Mouse (Mus musculus) hematopoietic stem cell, adult 5-6 weeks (primary cell): Measurements from ENCODE around the gene Ifnl2. TPM values are rescaled to one million over a fixed set of nuclear protein-coding genes. Genes with fewer than 3 reads are reported as not detected.
"Not testable (repeated sequence)": the region's sequence is repeated elsewhere in the genome, so short reads cannot be mapped to it uniquely, and the experiment has no call there.

Experiments
- ATAC-seq, 2 experiments: fragments of 125-278 bp in 1 of 2; replicated peaks in 1 of 2; 2 replicates each; pipeline ENCODE4 v1.8.0; 2016 to 2017; ENCODE audit warnings: inconsistent platforms in 2 of 2, mild to moderate bottlenecking in 2 of 2, moderate number of reproducible peaks in 2 of 2, low read depth in 1 of 2, moderate TSS enrichment in 1 of 2; ENCODE audit not compliant: low FRiP score in 2 of 2, poor library complexity in 2 of 2, severe bottlenecking in 2 of 2, insufficient read depth in 1 of 2, low TSS enrichment in 1 of 2
- total RNA-seq: library from RNA; stranded (forward); fragments of 172-1452, 232-1000 nt; gene quantifications from 2 replicates; pipeline ENCODE4 v1.2.3, GENCODE M21; 2017

Ifnl2 gene
- total RNA-seq, 1 experiment from 2014 or later: not detected

- no peak for ATAC-seq
These were observed 1.2 kb upstream of the Ifnl2 start for GRCm38 (mm10) chr7:28511441-28511840.

- ATAC-seq: not testable (repeated sequence)
These were observed 1.1 kb downstream of the Ifnl2 start for GRCm38 (mm10) chr7:28509121-28509520.

DNA sequence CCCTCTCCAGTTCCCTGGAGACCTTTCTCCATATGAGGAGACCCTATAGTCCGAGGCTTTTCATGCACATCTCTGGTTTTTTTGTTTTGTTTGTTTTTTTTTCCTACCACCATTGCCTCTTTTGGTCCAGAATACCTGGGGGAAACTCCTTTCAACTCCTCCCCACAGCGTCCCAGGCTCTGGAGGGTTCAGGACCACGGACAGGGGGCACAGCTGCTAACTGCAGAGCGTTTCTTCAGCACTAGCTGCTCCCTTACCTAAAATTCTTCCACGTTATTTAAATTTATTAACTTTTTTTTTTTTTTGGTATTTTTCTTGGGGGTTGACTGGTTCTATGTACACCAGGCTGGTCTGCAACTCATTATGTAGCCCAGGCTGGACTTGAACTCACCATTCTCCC, 4.7 kb downstream of the Ifnl2 start:
- ATAC-seq: no peak

DNA sequence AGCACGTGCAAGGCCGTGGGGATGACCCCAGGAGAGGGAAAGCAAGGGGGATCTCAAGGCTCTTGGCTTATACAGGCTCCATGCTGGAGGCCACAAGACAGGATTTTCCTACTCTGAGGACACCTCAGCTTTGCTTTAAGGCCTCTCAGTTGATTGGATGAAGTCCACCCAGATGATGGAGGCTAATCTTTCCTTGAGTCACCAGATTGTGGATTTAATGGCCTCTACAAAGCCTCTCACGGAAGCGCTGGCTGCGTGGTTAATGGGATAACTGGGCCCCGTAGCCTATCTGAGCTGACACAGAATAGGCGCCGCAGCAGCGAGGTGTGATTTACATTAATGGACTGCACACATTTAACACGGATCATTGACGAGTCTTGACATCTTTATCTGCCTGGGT, 14.8 kb downstream of the Ifnl2 start:
- no peak for ATAC-seq

GRCm38 (mm10) chr7:28492310-28492709, 17.9 kb downstream of the Ifnl2 start:
- no peak for ATAC-seq

DNA sequence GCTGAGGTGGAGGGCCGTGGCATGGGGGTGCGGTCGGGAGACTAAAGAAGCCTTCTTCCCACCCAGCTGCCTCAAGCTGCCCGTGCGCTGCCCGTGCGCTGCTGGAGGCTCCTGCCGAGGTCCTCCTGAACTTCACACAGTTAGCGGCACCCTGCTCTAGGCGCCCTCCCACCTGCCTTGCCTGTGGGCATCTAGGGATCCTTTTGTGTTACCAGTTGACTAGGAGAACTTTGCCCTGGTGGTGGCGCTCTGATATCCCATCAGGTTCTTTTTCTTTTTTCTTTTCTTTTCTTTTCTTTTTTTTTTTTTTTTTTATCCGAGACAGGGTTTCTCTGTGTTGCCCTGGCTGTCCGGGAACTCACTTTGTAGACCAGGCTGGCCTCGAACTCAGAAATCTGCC, 19.4 kb downstream of the Ifnl2 start:
- ATAC-seq: peak in 1 of 2 experiments; percentile 36; a peak in 2 of 4 replicates

GRCm38 (mm10) chr7:28490410-28490809, 19.8 kb downstream of the Ifnl2 start:
- peak in 1 of 2 experiments; percentile 53; a peak in 2 of 4 replicates for ATAC-seq

GRCm38 (mm10) chr7:28488030-28488491, 22.2 kb downstream of the Ifnl2 start:
- no peak for ATAC-seq

DNA sequence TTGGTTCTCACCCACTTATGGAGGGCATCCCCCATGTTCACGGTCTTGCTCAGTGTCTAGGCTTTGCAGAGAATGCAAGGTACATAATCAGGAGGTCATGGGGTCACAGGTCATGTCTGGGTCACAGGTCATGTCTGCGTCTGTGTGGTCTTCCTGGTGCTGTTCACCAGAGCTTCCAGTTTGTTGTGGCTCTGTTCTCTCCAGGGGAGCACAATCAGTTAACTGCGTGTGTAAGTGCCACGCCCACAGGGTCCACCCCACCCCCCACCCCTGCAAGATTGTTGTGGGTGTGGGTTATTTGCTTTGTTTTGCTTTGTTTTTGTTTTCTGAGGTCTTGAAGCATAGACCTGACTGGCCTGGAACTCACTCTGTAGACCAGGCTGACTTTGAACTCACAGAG, 26.1 kb downstream of the Ifnl2 start:
- no peak for ATAC-seq

- no peak for ATAC-seq
These were observed 27.4 kb downstream of the Ifnl2 start for GRCm38 (mm10) chr7:28482854-28483253.

GRCm38 (mm10) chr7:28478854-28479253, 31.4 kb downstream of the Ifnl2 start:
- peak in 1 of 2 experiments; percentile 32; a peak in 1 of 4 replicates for ATAC-seq

DNA sequence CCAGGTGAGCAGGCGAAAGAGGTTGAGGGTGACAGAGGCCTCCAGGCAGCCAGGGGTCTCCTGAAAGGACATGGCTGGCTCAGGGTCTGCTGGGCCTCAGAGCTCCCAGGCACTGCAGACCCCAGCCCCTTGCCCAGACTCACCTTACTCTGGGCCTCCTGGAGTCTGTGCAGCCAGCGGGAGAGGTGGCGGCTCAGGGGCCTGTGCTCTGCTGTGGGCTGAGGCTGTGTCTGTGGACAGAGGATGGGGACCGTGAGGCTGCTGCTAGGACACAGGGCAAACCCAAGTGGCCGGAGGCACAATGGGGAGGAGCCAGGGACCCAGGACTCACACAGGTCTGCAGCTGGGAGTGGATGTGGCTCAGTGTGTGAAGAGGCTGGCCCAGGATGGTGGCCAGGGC, 32.9 kb downstream of the Ifnl2 start:
- no peak for ATAC-seq

DNA sequence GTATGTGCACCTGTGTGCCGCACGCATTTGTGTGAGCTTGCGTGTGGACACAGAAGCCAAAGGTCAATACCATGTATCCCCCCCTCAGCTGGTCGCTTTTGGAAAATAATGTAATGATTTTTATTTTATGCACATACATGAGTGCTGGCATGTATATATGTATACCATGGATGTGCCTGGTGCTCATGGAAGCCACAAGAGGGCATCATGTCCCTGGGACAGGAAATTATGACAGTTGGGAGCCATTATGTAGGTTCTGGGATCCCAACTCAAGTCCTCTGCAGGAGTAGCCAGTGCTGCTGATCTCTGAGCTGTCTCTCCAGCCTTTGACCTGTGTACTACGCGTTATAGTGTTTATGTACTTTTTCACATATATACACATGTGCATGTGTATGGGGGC, 34.1 kb downstream of the Ifnl2 start:
- ATAC-seq: no peak

- ATAC-seq: peak; percentile 29 to 52
These were observed 43.0 kb downstream of the Ifnl2 start for GRCm38 (mm10) chr7:28467213-28467751.

GRCm38 (mm10) chr7:28466721-28467212, 43.5 kb downstream of the Ifnl2 start:
- ATAC-seq: no peak

DNA sequence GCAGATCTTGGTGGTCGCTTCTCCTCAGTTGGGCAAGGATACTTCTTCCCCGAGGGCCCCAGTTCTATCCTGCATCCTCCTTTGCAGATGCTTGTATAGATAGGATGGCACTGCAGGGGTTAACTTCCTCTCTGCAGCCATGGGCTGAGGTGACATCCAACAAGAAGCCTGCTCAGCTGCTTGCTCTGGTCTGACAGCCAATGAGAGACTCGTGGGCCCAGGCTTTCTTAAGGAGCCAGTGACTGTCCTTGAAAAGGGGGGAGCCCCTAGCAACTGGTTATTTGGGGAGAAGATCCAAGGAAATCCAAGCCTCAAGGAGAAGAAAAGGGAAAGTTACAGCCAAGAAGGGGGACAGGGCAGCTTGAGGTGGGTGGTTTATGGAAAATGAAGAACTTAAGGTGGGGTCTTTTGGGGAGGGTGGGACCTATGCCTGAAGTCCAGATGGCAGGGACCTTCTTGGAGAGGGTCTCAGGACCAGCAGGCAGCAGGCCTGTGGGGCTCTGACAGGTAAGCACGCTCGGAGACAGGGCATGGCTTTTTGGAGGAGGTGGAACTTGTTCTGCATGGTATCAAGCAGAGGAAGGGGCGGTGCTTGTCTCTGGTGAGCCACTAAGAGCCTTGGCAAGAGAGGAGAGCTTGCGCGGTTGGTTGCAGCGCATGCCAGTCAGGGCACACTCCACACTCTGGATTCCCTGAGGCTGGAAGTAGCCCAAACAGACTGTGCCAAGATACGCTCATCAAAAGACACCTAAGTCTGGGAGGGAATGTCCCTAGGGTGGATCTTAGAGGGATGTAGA, 45.6 kb downstream of the Ifnl2 start:
- ATAC-seq: peak; percentile 75 to 84

DNA sequence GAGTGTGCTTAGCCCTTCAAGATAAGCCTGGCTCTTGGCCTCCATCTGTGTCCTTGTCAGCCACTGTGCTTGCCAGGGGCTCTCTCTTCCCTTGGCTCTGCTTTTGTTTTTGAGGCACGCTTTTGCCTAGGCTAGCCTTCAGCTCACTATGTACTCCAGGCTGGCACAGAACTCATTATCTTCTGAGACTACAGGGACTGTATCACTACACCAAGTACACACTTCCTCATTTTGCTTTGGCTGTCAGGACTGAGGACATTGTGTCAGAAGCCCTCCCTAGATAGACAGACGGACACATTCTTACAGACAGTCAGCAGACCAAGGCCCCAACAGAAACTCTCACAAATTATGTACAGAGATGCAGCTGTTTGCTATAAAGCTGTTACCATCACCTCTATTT, 47.5 kb downstream of the Ifnl2 start:
- no peak for ATAC-seq

GRCm38 (mm10) chr7:28460361-28460760, 49.9 kb downstream of the Ifnl2 start:
- ATAC-seq: no peak
